Mouse (Mus musculus) Muller cell, postnatal 12 days (primary cell): Measurements from ENCODE around the gene Abca8a.
"Not testable (repeated sequence)": the region's sequence is repeated elsewhere in the genome, so short reads cannot be mapped to it uniquely, and the experiment has no call there.

Experiments used
- DNase-seq: peaks from one replicate; pipeline ENCODE4 v3.0.0-alpha.2; 2015; ENCODE audit errors: inconsistent ontology term

Gene Abca8a

DNA sequence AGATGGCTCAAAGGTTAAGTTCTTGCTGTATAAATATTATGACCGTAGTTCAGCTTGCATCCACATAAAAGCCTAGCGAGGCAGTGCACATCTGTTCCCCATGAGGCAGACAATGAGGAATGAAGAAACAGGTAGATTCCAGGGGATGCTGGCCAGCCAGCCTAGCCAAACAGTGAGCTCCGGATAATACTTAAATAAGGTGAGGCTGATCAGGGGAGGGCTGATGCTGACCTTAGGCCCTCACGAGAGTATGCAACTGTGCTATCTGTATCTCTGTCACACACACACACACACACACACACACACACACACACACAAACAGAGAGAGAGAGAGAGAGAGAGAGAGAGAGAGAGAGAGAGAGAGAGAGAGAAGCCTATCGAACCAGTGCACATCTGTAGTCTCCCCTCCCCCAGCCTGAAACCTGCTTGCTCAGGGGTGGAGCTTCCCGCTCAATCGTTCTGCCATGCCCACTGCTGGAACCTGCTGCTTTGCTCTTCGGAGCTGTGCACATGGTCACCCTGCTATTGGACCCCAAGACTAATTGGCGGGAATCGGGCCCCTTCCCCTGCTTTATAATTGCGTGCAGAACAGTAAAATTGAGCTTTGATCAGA, 108.2 kb downstream of the Abca8a start:
- DNase-seq = not testable (repeated sequence)

DNA sequence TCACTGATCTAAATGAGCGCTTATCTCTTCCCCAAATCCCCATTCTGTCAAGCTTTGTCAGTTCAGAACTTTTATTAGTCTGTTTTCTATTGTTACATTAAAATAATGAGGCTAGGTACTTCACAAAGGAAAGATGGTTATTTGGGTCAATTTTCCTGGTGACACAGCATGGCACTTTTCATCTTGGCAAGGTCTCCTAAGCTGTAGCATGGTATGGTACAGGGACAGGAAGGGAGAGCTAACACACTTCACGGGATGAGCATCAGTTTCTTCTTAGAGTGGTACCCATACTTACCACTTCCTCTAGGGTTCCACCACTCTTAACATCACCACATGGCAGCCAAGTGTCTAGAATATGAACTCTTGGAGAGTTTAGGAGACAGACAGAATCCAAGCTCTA, 113.9 kb downstream of the Abca8a start:
- peak; percentile 6 for DNase-seq
